Mouse (Mus musculus) neural tube, postnatal 0 days (tissue): ENCODE data around the gene Tub. TPM values are rescaled to one million over a fixed set of nuclear protein-coding genes. Genes with fewer than 3 reads are reported as not detected.

ENCODE experiments used
- polyA plus RNA-seq: library from polyadenylated mRNA; unstranded; fragments of >200 nt; fragmentation: Nextera tagmentation; extraction: Ambion mirVana; gene quantifications from 2 replicates; pipeline ENCODE4 v1.2.1, GENCODE M21; 2015

Gene Tub
- 23.0 and 29.6 TPM in 2 replicates for polyA plus RNA-seq

GRCm38 (mm10) chr7:108950312-108950761 lies at the start of gene Tub:
TSS of gene Tub (plus strand) at chr7:108950338.

DNA sequence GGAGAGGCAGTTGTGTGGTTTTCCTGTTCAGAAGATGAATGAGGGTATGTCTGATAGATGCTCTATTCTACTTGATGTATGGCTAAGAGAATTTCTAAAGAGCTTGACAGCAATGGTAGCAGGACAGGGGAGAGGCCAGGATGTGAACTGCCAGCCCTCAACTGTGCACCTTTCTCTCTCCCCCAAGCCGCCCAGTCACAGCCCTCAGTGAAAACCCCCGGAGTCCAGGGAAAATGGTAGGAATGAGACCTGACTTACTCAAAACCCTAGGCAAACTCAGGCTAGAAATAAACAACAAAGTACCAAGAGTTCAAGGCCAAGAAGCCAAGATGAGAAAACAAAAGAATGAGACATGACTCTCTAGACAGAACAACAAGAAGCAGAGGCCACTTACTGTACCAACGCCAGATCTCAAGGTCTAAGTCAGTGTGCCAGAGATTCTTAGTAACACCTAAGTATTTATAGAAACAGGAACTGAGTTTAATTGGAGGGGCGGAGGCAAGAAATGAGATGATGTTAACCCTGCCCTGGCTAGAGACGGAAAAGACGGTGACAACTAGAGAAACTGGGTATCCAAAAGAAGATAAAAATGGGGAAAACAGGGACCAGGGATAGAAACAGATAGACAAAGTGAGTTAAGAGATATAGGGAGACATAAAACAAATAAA lies 20.3 kb upstream of the Tub start, which contains the start of gene Nlrp10:
TSS of gene Nlrp10 (minus strand) at position 453 of the 668 bp plus-strand sequence.

DNA sequence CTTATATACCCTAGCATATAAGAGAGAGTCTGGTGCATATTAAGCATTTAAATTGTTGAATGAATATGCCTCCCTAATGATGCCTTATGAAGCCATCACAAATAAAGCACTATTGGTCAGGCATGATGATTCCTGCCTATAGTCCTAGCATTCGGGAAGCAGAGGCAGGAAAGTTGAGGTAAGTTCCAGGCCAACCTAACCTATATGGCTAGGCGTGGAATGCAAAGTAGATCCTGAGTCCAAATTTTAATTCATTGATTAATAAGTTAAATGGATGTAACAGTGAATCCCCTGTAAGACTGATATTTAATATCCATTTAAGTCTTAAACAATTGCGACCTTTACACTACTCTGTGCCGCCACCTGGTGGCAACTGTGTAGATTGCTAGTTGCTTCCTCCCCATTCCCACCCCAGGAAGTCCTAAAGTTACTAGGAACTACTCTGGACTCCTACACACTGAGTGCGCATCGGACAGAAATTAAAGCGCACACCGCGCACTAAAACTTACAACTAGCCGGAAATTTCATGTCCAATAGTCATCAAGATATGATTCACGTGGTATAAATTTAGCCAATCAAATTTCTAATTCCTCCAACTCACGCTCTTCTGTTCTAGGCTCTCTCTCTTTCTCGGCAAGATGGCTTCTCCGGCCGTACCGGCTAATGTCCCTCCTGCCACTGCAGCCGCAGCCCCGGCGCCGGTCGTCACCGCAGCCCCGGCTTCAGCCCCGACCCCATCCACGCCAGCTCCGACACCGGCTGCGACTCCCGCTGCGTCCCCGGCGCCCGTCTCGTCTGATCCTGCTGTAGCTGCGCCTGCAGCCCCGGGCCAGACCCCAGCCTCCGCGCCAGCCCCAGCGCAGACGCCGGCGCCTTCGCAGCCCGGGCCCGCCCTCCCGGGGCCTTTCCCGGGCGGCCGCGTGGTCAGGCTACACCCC lies 16.1 kb upstream of the Tub start, which contains the start of gene Eif3f:
TSS of gene Eif3f (plus strand) at position 624 of the 938 bp plus-strand sequence.

DNA sequence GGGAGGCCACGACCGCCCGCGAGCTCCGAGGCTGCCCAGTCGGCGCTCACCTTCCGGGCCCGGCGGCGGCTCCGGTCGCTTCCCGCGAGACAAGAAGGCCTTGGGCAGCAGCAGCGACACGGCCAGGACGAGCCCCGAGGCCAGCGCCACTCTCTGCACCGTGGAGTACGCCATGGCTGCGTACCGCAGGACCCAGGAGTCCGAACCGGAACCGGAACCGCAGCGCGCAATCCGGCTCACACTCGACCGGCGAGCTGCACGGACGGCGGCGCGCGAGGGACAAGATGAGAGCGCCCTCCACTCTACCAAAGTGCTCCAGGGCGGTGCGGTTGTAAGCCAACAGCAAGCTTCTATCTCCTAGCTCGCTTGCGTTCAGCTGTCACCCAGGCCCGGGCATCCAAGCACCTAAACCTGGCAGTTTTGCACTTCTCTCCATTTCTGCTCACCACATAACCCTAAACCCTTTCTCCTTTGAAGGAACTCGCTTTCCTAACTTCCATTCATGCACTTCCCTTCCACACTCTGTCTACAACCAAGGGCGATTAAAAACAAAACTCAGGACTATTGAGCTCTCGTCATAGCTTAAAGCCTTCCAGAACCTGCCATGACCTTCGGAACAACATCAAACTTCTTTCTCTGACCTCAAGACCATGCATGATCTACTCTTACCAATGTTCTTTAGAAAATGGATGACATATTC lies 133.1 kb downstream of the Tub start, which contains the start of gene Ric3:
TSS of gene Ric3 (minus strand) at position 219 of the 700 bp plus-strand sequence.

Other genes with a start within 250 kb of the Tub start
- gene Olfr512, start 237.0 kb upstream of the Tub start, polyA plus RNA-seq, result not detected in 2 replicates
- not detected in 2 replicates for gene Olfr513, start 199.4 kb upstream of the Tub start, polyA plus RNA-seq
- gene Olfr514, start 124.3 kb upstream of the Tub start, polyA plus RNA-seq, result not detected in 2 replicates
- not detected in 2 replicates for gene Olfr516, start 99.8 kb upstream of the Tub start, polyA plus RNA-seq
- not detected in 2 replicates for gene Olfr517, start 78.0 kb upstream of the Tub start, polyA plus RNA-seq
- not detected in 2 replicates for gene Olfr518, start 65.3 kb upstream of the Tub start, polyA plus RNA-seq
- not detected in 2 replicates for gene Olfr519, start 55.9 kb upstream of the Tub start, polyA plus RNA-seq
- 0.05 TPM in 1 of 2 replicates, not detected in the other for gene Nlrp10, start 20.2 kb upstream of the Tub start, polyA plus RNA-seq
- gene Eif3f, start 15.9 kb upstream of the Tub start, polyA plus RNA-seq, result 87.8 and 88.1 TPM in 2 replicates
- 35.2 and 35.6 TPM in 2 replicates for gene Ric3, start 133.0 kb downstream of the Tub start, polyA plus RNA-seq
- 39.4 and 40.6 TPM in 2 replicates for gene Lmo1, start 224.9 kb downstream of the Tub start, polyA plus RNA-seq